Mouse (Mus musculus): ENCODE measurements around the gene Sec13. TPM values are rescaled to one million over a fixed set of nuclear protein-coding genes. Genes with fewer than 3 reads are reported as not detected.

The Sec13 gene
- polyA plus RNA-seq, 1 experiment from 2014 or later = 110 TPM

GRCm38 (mm10) chr6:113679993-113680566 lies 60.5 kb downstream of the Sec13 start:
- DNase-seq (peak; percentile 29), ATAC-seq (peak; percentile 24; the same call in 1 of the 2 replicates)
- H3K9me3 ChIP-seq (ENCODE audit: low read length) = no peaks in the 10 kb centered on the region
- H3K4me2 ChIP-seq (ENCODE audit: low read depth, low read length) = no peak overlapping the region
- H3K27ac ChIP-seq (ENCODE audit: low read depth) = peak overlapping the region; percentile 55; the same call in 1 of the 2 replicates
- no peaks in the 10 kb centered on the region for H3K27me3 ChIP-seq (ENCODE audit: insufficient read depth, low read length)
- H3K36me3 ChIP-seq (replicated peaks; ENCODE audit: insufficient read depth, low read length) = peaks cover 4% of the 10 kb centered on the region; the same call in 1 of the 2 replicates
- no peak overlapping the region for H3K4me3 ChIP-seq (ENCODE audit: low read depth, low read length)
- WGBS (ENCODE audit: insufficient replicate concordance) = 46% methylated on average over 9 of the region's 9 CpGs
- peak overlapping the region; percentile 21; the same call in 1 of the 2 replicates for H3K9ac ChIP-seq (replicated peaks)
- H3K4me1 ChIP-seq (ENCODE audit: insufficient read depth) = peaks cover 24% of the 10 kb centered on the region
- TF ChIP-seq CTCF (IDR thresholded peaks at IDR 0.05; ENCODE audit: low read depth) (no peak), EP300 (IDR thresholded peaks at IDR 0.05; ENCODE audit: low read depth) (no peak)

DNA sequence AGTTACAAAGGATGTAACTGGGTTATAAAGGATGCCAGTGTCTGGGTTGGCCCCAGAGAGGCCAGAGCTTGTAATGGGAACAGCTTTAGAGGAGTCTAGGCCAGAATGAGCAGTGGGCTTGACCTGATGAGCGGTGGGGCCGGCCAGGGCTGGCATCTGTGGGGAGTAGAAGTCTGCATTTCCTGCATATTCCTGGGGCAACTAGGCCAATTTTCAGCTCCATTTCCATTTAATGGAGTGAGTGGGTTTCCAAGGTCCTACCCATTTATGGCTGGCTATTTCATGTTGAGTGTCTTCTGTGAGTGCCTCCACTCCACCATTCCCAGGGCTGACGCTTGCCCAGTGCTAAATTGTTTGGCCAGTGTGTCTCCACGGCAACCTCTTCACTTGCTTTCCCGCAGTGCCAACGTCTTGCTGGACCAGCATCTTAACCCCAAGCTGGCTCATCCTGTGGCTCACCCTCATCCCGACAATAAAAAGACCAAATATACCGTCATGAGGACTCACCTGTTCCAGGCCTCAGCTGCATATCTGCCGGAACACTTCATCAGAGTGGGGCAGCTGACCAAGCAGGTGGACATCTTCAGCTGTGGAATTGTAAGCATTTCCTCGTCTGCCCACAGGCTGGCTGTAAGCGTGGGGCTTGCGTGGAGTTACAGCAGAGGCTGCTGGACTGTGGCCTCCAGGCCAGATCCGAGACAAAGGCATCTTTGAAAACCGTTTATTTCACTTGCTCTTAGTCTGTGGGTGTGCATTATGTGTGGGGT lies 62.1 kb downstream of the Sec13 start:
- TF ChIP-seq CTCF (IDR thresholded peaks at IDR 0.05; ENCODE audit: low read depth) (no peak), EP300 (IDR thresholded peaks at IDR 0.05; ENCODE audit: low read depth) (no peak)
- ATAC-seq (no peak), DNase-seq (no peak)
- WGBS (ENCODE audit: insufficient replicate concordance) = 87% methylated on average over 14 of the region's 14 CpGs
- peaks cover 24% of the 10 kb centered on the region for H3K4me1 ChIP-seq (ENCODE audit: insufficient read depth)
- H3K9ac ChIP-seq (replicated peaks) = no peak overlapping the region
- H3K27me3 ChIP-seq (ENCODE audit: insufficient read depth, low read length) = no peaks in the 10 kb centered on the region
- no peak overlapping the region for H3K27ac ChIP-seq (ENCODE audit: low read depth)
- no peaks in the 10 kb centered on the region for H3K9me3 ChIP-seq (ENCODE audit: low read length)
- no peak overlapping the region for H3K4me2 ChIP-seq (ENCODE audit: low read depth, low read length)
- no peak overlapping the region for H3K4me3 ChIP-seq (ENCODE audit: low read depth, low read length)
- H3K36me3 ChIP-seq (replicated peaks; ENCODE audit: insufficient read depth, low read length) = peaks cover 3% of the 10 kb centered on the region; the same call in 1 of the 2 replicates

Small RNA genes lying within 50 kb of the gene (microRNA-seq; reads per million reads assigned to microRNA genes)
- 2.0 reads per million for gene Mir7042

Other genes with a start within 250 kb of the Sec13 start
- gene Prrt3, start 238.8 kb downstream of the Sec13 start, polyA plus RNA-seq (2015; fragmentation: Nextera tagmentation; extraction: Ambion mirVana) = 0.13 and 0.14 TPM in 2 replicates
- 42.1 and 43.0 TPM in 2 replicates for gene Emc3, start 209.1 kb downstream of the Sec13 start, polyA plus RNA-seq (2015; fragmentation: Nextera tagmentation; extraction: Ambion mirVana)
- gene Fancd2, start 209.1 kb downstream of the Sec13 start, polyA plus RNA-seq (2015; fragmentation: Nextera tagmentation; extraction: Ambion mirVana) = 3.1 and 4.5 TPM in 2 replicates
- 0.12 and 0.14 TPM in 2 replicates for gene Fancd2os, start 140.0 kb downstream of the Sec13 start, polyA plus RNA-seq (2015; fragmentation: Nextera tagmentation; extraction: Ambion mirVana)
- 88.5 and 88.9 TPM in 2 replicates for gene Brk1, start 136.0 kb downstream of the Sec13 start, polyA plus RNA-seq (2015; fragmentation: Nextera tagmentation; extraction: Ambion mirVana)
- 10.0 and 12.9 TPM in 2 replicates for gene Vhl, start 116.8 kb downstream of the Sec13 start, polyA plus RNA-seq (2015; fragmentation: Nextera tagmentation; extraction: Ambion mirVana)
- gene Irak2, start 102.3 kb downstream of the Sec13 start, polyA plus RNA-seq (2015; fragmentation: Nextera tagmentation; extraction: Ambion mirVana) = 9.2 and 10.8 TPM in 2 replicates
- 0.62 and 0.83 TPM in 2 replicates for gene Tatdn2, start 43.7 kb downstream of the Sec13 start, polyA plus RNA-seq (2015; fragmentation: Nextera tagmentation; extraction: Ambion mirVana)
- gene Ghrl, start 20.9 kb downstream of the Sec13 start, polyA plus RNA-seq (2015; fragmentation: Nextera tagmentation; extraction: Ambion mirVana) = 0.70 TPM in 1 of 2 replicates, not detected in the other

Measured in liver, postnatal 0 days (tissue).